Mouse (Mus musculus): Measurements from ENCODE around the gene Krt86. TPM values are rescaled to one million over a fixed set of nuclear protein-coding genes. Genes with fewer than 3 reads are reported as not detected.

Krt86 gene
- total RNA-seq, 1 experiment from 2014 or later: not detected

Other genes starting within 250 kb of the Krt86 start
- 6.6 and 7.8 TPM in 2 replicates for gene Grasp, start 249.3 kb upstream of the Krt86 start, total RNA-seq (2017)
- gene Nr4a1, start 219.2 kb upstream of the Krt86 start, total RNA-seq (2017): 246 and 344 TPM in 2 replicates
- 31.9 and 59.4 TPM in 2 replicates for gene Atg101, start 189.2 kb upstream of the Krt86 start, total RNA-seq (2017)
- 0.63 TPM in 1 of 2 replicates, not detected in the other for gene 6030408B16Rik, start 180.3 kb upstream of the Krt86 start, total RNA-seq (2017)
- 2.8 TPM in 2 replicates for gene Krt80, start 103.3 kb upstream of the Krt86 start, total RNA-seq (2017)
- gene Krt7, start 62.4 kb upstream of the Krt86 start, total RNA-seq (2017): 11.5 and 13.9 TPM in 2 replicates
- 0.44 TPM in 1 of 2 replicates, not detected in the other for gene Krt87, start 34.7 kb upstream of the Krt86 start, total RNA-seq (2017)
- not detected in 2 replicates for gene Krt88, start 25.7 kb upstream of the Krt86 start, total RNA-seq (2017)
- not detected in 2 replicates for gene Krt81, start 9.7 kb upstream of the Krt86 start, total RNA-seq (2017)
- 0.56 TPM in 1 of 2 replicates, not detected in the other for gene Krt83, start 18.0 kb downstream of the Krt86 start, total RNA-seq (2017)
- gene Gm49425, start 43.8 kb downstream of the Krt86 start, total RNA-seq (2017): not detected in 2 replicates
- not detected in 2 replicates for gene Krt84, start 59.3 kb downstream of the Krt86 start, total RNA-seq (2017)
- not detected in 2 replicates for gene Krt82, start 77.2 kb downstream of the Krt86 start, total RNA-seq (2017)
- gene Krt90, start 89.5 kb downstream of the Krt86 start, total RNA-seq (2017): not detected in 2 replicates
- not detected in 2 replicates for gene Krt75, start 100.4 kb downstream of the Krt86 start, total RNA-seq (2017)
- not detected in 2 replicates for gene Gm5414, start 154.7 kb downstream of the Krt86 start, total RNA-seq (2017)
- gene Gm5478, start 173.9 kb downstream of the Krt86 start, total RNA-seq (2017): 0.10 TPM in 1 of 2 replicates, not detected in the other
- not detected in 2 replicates for gene Krt6b, start 206.8 kb downstream of the Krt86 start, total RNA-seq (2017)
- not detected in 2 replicates for gene Krt6a, start 220.8 kb downstream of the Krt86 start, total RNA-seq (2017)
- not detected in 2 replicates for gene Krt5, start 239.4 kb downstream of the Krt86 start, total RNA-seq (2017)

All from hematopoietic stem cell, adult 5-6 weeks (primary cell).